Mouse (Mus musculus): ENCODE data around the gene Cmah. TPM values are rescaled to one million over a fixed set of nuclear protein-coding genes. Genes with fewer than 3 reads are reported as not detected.
A peak's percentile ranks its signal among the peaks of the same experiment; 100 is the strongest.
"Not testable (repeated sequence)": the region's sequence is repeated elsewhere in the genome, so short reads cannot be mapped to it uniquely, and the experiment has no call there.

The Cmah gene
- polyA plus RNA-seq, 1 experiment from 2014 or later = 0.37 TPM

DNA sequence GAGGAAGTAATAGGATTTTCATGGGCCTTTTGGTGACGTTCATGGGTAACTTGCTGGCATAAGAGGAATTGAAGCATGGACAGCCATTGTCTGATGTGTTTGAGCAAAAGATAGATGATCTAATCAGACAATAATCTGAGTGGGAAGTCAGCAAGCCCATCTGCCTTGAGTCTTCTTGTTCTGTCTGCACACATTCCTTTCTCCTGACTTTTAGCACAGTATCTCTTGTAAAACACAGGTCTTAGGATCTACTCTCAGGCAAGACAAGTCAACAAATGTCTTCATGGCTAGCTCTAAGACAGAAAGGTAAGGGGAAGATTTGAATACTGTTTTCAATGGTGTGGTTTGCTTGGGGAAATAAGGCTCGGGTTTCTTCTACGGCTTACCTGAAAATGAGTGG lies 70.0 kb downstream of the Cmah start:
- H3K36me3 ChIP-seq (ENCODE audit: control insufficient read depth, insufficient read depth, low read length) = no peaks in the 10 kb centered on the region
- H3K4me3 ChIP-seq (ENCODE audit: low read depth, low read length) = no peak overlapping the region
- 86% methylated on average over 3 of the region's 3 CpGs for WGBS
- no peak for DNase-seq (ENCODE audit: low spot score, missing footprints)
- no peaks in the 10 kb centered on the region for H3K27me3 ChIP-seq (ENCODE audit: control insufficient read depth, insufficient read depth, low read length)
- H3K27ac ChIP-seq (ENCODE audit: low read depth, low read length) = no peak overlapping the region
- H3K4me2 ChIP-seq = no peak overlapping the region
- no peaks in the 10 kb centered on the region for H3K9me3 ChIP-seq (ENCODE audit: control insufficient read depth, low read length)
- no peak overlapping the region for H3K9ac ChIP-seq (ENCODE audit: low read length)
- no peaks in the 10 kb centered on the region for H3K4me1 ChIP-seq (ENCODE audit: control insufficient read depth, insufficient read depth, low read length)
- no peak for ATAC-seq (ENCODE audit: low FRiP score)

DNA sequence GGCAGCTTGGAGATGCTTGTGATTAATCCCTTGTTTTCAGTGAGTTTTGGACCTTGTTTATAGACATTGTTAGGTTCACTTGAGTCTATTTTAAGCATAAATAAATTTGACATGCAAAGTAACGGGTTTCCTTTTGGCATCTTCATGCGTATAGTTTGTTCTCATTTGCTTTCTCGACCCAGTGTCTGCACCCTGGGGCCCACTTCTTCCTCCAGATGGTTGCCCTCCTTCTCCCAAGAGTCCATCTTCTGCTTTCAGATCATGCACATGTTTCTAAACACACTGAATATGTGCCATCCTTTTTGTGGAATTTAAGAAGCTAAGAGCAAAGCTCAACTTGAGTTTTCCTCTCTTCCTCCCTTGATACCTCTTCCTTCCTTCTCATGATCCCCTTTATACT lies 71.3 kb downstream of the Cmah start:
- no peak overlapping the region for H3K4me3 ChIP-seq (ENCODE audit: low read depth, low read length)
- no peaks in the 10 kb centered on the region for H3K9me3 ChIP-seq (ENCODE audit: control insufficient read depth, low read length)
- H3K4me2 ChIP-seq = no peak overlapping the region
- DNase-seq (ENCODE audit: low spot score, missing footprints) = no peak
- H3K4me1 ChIP-seq (ENCODE audit: control insufficient read depth, insufficient read depth, low read length) = no peaks in the 10 kb centered on the region
- no peaks in the 10 kb centered on the region for H3K27me3 ChIP-seq (ENCODE audit: control insufficient read depth, insufficient read depth, low read length)
- no peak overlapping the region for H3K27ac ChIP-seq (ENCODE audit: low read depth, low read length)
- H3K36me3 ChIP-seq (ENCODE audit: control insufficient read depth, insufficient read depth, low read length) = no peaks in the 10 kb centered on the region
- no peak for ATAC-seq (ENCODE audit: low FRiP score)
- WGBS = 90% methylated on average over 3 of the region's 3 CpGs
- H3K9ac ChIP-seq (ENCODE audit: low read length) = no peak overlapping the region

DNA sequence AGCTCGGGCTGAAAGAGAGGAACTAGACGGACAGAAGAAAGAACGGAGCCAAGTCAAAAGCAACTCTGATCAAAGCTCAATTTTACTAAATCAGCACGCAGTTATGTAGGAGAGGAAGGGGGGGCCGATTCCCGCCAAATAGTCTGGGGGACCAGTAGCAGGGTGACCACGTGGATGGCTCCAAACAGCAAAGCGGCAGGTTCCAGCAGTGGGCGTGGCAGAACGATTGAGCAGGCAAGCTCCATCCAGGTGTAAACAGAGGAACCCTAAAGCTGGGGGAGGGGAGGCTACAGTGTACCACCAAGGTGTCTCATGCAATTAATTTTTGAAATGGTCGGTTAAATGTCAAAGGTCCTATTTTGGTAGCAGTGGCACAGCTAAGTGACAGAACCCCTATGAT lies 74.6 kb downstream of the Cmah start:
- H3K27ac ChIP-seq (ENCODE audit: low read depth, low read length); H3K36me3 ChIP-seq (ENCODE audit: control insufficient read depth, insufficient read depth, low read length); ATAC-seq (ENCODE audit: low FRiP score); H3K9me3 ChIP-seq (ENCODE audit: control insufficient read depth, low read length); H3K9ac ChIP-seq (ENCODE audit: low read length); H3K4me3 ChIP-seq (ENCODE audit: low read depth, low read length); DNase-seq (ENCODE audit: low spot score, missing footprints); H3K27me3 ChIP-seq (ENCODE audit: control insufficient read depth, insufficient read depth, low read length); H3K4me1 ChIP-seq (ENCODE audit: control insufficient read depth, insufficient read depth, low read length): not testable (repeated sequence)
- 20% methylated on average over 11 of the region's 11 CpGs for WGBS
- peak overlapping the region; percentile 4; the same call in 1 of the 2 replicates for H3K4me2 ChIP-seq

- no peak overlapping the region for H3K4me2 ChIP-seq
- no peaks in the 10 kb centered on the region for H3K36me3 ChIP-seq (ENCODE audit: control insufficient read depth, insufficient read depth, low read length)
- H3K4me3 ChIP-seq (ENCODE audit: low read depth, low read length) = no peak overlapping the region
- no peaks in the 10 kb centered on the region for H3K9me3 ChIP-seq (ENCODE audit: control insufficient read depth, low read length)
- H3K4me1 ChIP-seq (ENCODE audit: control insufficient read depth, insufficient read depth, low read length) = no peaks in the 10 kb centered on the region
- H3K27ac ChIP-seq (ENCODE audit: low read depth, low read length) = no peak overlapping the region
- DNase-seq (ENCODE audit: low spot score, missing footprints) (no peak), ATAC-seq (ENCODE audit: low FRiP score) (0 out of 2 replicates have a peak, but pooled peaks have one; percentile 40)
- H3K27me3 ChIP-seq (ENCODE audit: control insufficient read depth, insufficient read depth, low read length) = no peaks in the 10 kb centered on the region
- H3K9ac ChIP-seq (ENCODE audit: low read length) = no peak overlapping the region
These were observed 75.8 kb downstream of the Cmah start for GRCm38 (mm10) chr13:24403054-24403453.

GRCm38 (mm10) chr13:24406847-24407246 lies 79.6 kb downstream of the Cmah start:
- no peaks in the 10 kb centered on the region for H3K36me3 ChIP-seq (ENCODE audit: control insufficient read depth, insufficient read depth, low read length)
- no peak overlapping the region for H3K27ac ChIP-seq (ENCODE audit: low read depth, low read length)
- H3K27me3 ChIP-seq (ENCODE audit: control insufficient read depth, insufficient read depth, low read length) = no peaks in the 10 kb centered on the region
- H3K4me3 ChIP-seq (ENCODE audit: low read depth, low read length) = no peak overlapping the region
- 87% methylated on average over 2 of the region's 2 CpGs for WGBS
- DNase-seq (ENCODE audit: low spot score, missing footprints) = no peak
- no peak overlapping the region for H3K9ac ChIP-seq (ENCODE audit: low read length)
- H3K9me3 ChIP-seq (ENCODE audit: control insufficient read depth, low read length) = no peaks in the 10 kb centered on the region
- no peak overlapping the region for H3K4me2 ChIP-seq
- ATAC-seq (ENCODE audit: low FRiP score) = no peak
- H3K4me1 ChIP-seq (ENCODE audit: control insufficient read depth, insufficient read depth, low read length) = no peaks in the 10 kb centered on the region

DNA sequence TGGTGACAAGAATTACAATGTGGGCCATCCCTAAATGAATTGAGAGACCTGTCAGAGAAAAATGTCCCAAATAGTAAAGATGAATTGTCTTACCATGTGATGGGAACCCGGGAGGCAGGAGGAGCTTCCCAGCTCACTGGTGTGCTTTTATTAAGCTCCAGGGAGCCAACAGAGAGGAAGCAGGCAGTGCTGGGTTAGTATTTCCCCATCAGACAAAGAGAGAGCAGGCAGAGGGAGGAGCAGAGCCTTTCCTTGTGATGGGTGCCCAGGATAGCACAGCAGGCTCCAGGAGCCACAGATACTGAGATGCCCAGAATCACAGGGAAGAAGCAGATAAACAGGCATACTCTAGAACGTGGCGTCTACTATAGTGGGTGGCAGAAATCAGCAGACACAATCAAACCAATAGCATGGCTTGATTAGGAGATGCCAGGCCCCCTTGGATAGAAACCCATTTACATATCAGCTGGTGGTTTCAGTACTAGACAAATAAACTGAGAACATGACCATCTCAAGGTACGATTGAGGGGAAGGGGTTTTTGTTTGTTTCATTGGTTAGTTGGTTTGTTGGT lies 87.5 kb downstream of the Cmah start:
- H3K27ac ChIP-seq (ENCODE audit: low read depth, low read length) = no peak overlapping the region
- H3K9me3 ChIP-seq (ENCODE audit: control insufficient read depth, low read length) = no peaks in the 10 kb centered on the region
- no peaks in the 10 kb centered on the region for H3K4me1 ChIP-seq (ENCODE audit: control insufficient read depth, insufficient read depth, low read length)
- H3K27me3 ChIP-seq (ENCODE audit: control insufficient read depth, insufficient read depth, low read length) = no peaks in the 10 kb centered on the region
- H3K4me2 ChIP-seq = no peak overlapping the region
- 67% methylated on average over 4 of the region's 4 CpGs for WGBS
- H3K36me3 ChIP-seq (ENCODE audit: control insufficient read depth, insufficient read depth, low read length) = no peaks in the 10 kb centered on the region
- H3K4me3 ChIP-seq (ENCODE audit: low read depth, low read length) = no peak overlapping the region
- DNase-seq (ENCODE audit: low spot score, missing footprints) = no peak
- ATAC-seq (ENCODE audit: low FRiP score) = no peak
- H3K9ac ChIP-seq (ENCODE audit: low read length) = no peak overlapping the region

DNA sequence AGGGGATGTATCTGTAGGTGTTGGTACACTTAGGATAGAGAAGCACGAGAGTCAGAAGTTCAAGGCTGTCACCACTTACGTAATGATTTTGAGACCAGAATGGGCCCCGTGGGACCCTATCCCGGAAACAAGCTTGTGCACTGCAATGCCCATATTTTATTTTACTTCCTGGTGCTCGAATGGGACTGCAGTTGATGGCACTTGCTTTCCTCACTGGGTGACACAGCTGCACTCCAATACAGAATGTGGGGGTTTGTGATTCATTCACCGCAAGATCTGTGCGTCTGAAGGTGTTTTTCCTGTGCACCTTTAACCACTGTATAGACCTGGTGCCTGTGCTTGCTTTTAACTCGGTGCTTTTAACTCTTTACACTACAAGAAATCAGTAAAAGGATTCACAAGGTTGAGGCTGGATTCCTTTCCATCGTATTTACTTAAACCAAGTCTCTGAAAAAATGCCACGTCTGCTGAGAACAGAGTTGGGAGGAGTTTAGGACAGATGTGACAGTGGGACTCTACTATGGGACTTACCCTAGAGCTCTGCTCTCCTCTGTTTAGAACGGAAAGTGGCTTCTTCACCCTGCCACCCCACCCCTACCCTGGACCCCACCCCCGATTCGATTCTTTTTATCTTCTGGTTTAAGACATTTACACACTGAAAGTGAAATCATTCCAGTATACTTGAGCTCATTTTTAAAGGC lies 88.5 kb downstream of the Cmah start:
- no peak for ATAC-seq (ENCODE audit: low FRiP score)
- 82% methylated on average over 13 of the region's 13 CpGs for WGBS

DNA sequence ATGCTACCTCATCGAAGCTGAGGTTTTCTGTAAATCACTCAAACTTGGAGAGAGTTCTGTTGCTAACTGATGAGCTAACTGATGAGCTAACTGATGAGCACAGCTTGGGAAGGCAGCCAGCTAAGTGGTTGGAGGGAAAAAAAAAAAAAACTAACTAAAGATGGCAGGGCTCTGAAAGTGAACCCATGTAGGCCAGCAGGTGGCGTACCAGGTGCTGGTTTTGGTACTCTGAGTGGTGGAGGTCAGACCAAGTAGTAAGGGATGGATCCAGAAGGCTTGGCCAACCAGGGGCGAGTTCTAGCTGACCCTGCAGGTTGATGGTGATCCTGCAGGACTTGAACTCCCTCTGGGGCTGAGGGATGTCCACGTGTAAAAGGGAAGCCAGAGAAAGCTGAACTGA lies 89.2 kb downstream of the Cmah start:
- WGBS = 43% methylated on average over 4 of the region's 4 CpGs
- no peaks in the 10 kb centered on the region for H3K4me1 ChIP-seq (ENCODE audit: control insufficient read depth, insufficient read depth, low read length)
- no peak for ATAC-seq (ENCODE audit: low FRiP score)

More for the DNA sequence above, 88.5 kb downstream of the Cmah start:
- H3K9ac ChIP-seq (ENCODE audit: low read length) = no peak overlapping the region
- H3K27ac ChIP-seq (ENCODE audit: low read depth, low read length) = no peak overlapping the region
- no peaks in the 10 kb centered on the region for H3K9me3 ChIP-seq (ENCODE audit: control insufficient read depth, low read length)
- H3K4me3 ChIP-seq (ENCODE audit: low read depth, low read length) = no peak overlapping the region
- DNase-seq (ENCODE audit: low spot score, missing footprints) = no peak
- H3K36me3 ChIP-seq (ENCODE audit: control insufficient read depth, insufficient read depth, low read length) = no peaks in the 10 kb centered on the region
- no peak overlapping the region for H3K4me2 ChIP-seq
- H3K27me3 ChIP-seq (ENCODE audit: control insufficient read depth, insufficient read depth, low read length) = no peaks in the 10 kb centered on the region
- no peaks in the 10 kb centered on the region for H3K4me1 ChIP-seq (ENCODE audit: control insufficient read depth, insufficient read depth, low read length)

GRCm38 (mm10) chr13:24418024-24418423 lies 90.8 kb downstream of the Cmah start:
- no peaks in the 10 kb centered on the region for H3K9me3 ChIP-seq (ENCODE audit: control insufficient read depth, low read length)
- no peak overlapping the region for H3K4me2 ChIP-seq
- DNase-seq (ENCODE audit: low spot score, missing footprints) (no peak), ATAC-seq (ENCODE audit: low FRiP score) (no peak)
- H3K27me3 ChIP-seq (ENCODE audit: control insufficient read depth, insufficient read depth, low read length) = no peaks in the 10 kb centered on the region
- H3K36me3 ChIP-seq (ENCODE audit: control insufficient read depth, insufficient read depth, low read length) = no peaks in the 10 kb centered on the region
- 68% methylated on average over 1 of the region's 1 CpGs for WGBS
- no peak overlapping the region for H3K9ac ChIP-seq (ENCODE audit: low read length)
- no peaks in the 10 kb centered on the region for H3K4me1 ChIP-seq (ENCODE audit: control insufficient read depth, insufficient read depth, low read length)
- H3K27ac ChIP-seq (ENCODE audit: low read depth, low read length) = no peak overlapping the region
- H3K4me3 ChIP-seq (ENCODE audit: low read depth, low read length) = no peak overlapping the region

More for the DNA sequence above, 89.2 kb downstream of the Cmah start:
- H3K36me3 ChIP-seq (ENCODE audit: control insufficient read depth, insufficient read depth, low read length) = no peaks in the 10 kb centered on the region
- H3K27ac ChIP-seq (ENCODE audit: low read depth, low read length) = no peak overlapping the region
- no peaks in the 10 kb centered on the region for H3K9me3 ChIP-seq (ENCODE audit: control insufficient read depth, low read length)
- no peak overlapping the region for H3K9ac ChIP-seq (ENCODE audit: low read length)
- no peak overlapping the region for H3K4me2 ChIP-seq
- H3K27me3 ChIP-seq (ENCODE audit: control insufficient read depth, insufficient read depth, low read length) = no peaks in the 10 kb centered on the region
- no peak for DNase-seq (ENCODE audit: low spot score, missing footprints)
- H3K4me3 ChIP-seq (ENCODE audit: low read depth, low read length) = no peak overlapping the region

All from midbrain, embryonic 11.5 days (tissue).